Mouse (Mus musculus): ENCODE results near the gene Nhlh2. TPM values are rescaled to one million over a fixed set of nuclear protein-coding genes. Genes with fewer than 3 reads are reported as not detected.

The Nhlh2 gene
- polyA plus RNA-seq, 2 experiments from 2014 or later: not detected

GRCm38 (mm10) chr3:102025659-102026058 is 15.8 kb downstream of the Nhlh2 start:
- ATAC-seq: no peak

DNA sequence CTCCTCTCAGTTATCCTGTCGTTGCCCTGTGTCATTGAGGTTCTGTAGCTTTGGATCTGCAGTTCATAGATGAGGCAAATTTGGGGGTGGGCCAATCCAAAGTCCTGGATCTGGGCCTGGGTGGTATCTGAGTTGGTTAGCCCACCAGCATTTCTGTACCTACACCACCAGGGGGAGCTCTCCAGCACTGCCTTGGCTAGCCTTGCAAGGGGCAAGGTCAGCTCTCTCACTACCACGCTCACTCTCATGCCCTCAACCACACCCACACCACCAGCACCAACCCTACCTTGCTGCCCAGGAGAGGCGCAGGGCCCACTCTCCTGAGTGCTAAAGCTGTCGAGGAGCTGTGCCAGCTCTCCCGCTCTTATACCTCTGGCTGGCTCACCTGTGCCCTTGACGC is 18.0 kb downstream of the Nhlh2 start:
- no peak for ATAC-seq

DNA sequence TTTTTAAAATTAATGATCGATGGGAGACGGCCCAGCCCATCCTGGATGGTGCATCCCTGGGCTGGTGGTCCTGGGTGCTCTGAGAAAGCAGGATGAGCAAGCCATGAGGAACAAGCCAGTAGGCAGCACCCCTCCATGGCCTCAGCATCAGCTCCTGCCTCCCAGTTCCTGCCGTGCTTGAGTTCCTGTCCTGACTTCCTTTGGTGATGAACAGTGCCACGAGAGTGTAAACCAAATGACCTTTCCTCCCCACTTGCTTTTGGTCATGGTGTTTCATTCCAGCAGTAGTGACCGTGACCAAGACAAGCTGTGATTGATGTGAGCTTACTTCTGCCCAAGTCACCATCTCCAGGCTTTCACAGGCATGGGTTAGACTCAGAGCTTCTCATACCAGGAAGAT is 27.9 kb downstream of the Nhlh2 start:
- ATAC-seq: no peak

DNA sequence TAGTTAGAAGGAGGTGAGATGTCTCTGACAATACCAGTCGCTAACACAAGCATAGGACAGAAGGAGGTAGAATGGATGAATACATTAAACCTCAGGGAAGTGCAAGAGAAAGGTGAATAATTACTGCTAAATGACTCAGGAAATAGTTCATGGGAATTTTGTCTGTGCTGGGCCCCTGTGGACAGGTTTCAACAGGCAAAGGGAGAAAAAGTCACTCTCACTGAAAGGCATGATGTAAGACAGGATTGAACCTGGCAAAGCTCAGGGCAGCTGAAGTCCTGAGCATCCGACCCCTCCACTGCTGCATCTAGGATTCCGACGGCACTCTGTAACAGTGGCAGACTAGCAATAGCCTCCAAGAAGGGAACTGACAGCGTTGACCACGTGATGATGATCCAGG is 28.7 kb downstream of the Nhlh2 start:
- no peak for ATAC-seq

GRCm38 (mm10) chr3:102041632-102042031 is 31.8 kb downstream of the Nhlh2 start:
- ATAC-seq: no peak

- no peak for ATAC-seq
Observed at GRCm38 (mm10) chr3:102045071-102045470, 35.2 kb downstream of the Nhlh2 start.

- ATAC-seq: no peak
Observed at GRCm38 (mm10) chr3:102047532-102047931, 37.7 kb downstream of the Nhlh2 start.

GRCm38 (mm10) chr3:102049207-102050104 is 39.6 kb downstream of the Nhlh2 start:
- ATAC-seq: no peak

GRCm38 (mm10) chr3:102052036-102052435 is 42.2 kb downstream of the Nhlh2 start:
- ATAC-seq: no peak

DNA sequence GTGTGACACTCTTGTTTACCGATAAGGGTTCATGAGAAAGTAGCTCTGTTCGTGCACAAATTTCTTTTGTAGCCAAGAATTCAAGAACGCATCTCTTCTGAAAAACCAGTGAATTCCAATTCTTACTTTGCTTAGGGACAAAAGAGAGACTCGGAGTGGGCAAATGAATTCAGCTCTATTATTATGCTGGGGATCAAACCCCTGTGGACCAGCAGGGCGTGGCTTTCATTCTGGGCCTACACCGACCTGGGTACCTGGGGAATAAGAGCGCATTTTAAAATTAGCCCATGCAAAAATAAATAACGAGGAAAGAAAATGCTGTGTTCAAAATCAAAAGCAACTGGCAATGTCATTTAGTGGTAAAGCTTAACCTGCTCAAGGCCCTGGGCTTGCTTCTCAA is 43.4 kb downstream of the Nhlh2 start:
- ATAC-seq: no peak

DNA sequence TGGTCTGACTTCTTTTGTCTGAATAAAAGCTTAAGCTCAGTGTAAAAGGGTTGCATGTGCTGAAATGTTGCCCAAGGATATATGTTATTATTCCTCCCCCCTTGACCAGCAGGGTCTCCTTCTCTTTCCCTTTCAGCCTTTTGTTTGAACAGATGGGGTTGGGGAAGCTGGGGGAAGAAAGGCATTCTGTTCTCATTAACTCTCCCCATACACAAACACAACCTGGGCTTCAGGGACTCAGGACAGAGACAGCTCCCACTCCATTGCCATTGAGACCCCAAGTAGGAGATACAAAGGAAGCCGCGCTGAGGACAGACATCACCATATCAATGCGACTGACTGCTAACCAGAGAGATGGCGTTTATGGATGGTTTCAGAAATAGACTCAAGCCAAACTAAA is 46.0 kb downstream of the Nhlh2 start:
- no peak for ATAC-seq

DNA sequence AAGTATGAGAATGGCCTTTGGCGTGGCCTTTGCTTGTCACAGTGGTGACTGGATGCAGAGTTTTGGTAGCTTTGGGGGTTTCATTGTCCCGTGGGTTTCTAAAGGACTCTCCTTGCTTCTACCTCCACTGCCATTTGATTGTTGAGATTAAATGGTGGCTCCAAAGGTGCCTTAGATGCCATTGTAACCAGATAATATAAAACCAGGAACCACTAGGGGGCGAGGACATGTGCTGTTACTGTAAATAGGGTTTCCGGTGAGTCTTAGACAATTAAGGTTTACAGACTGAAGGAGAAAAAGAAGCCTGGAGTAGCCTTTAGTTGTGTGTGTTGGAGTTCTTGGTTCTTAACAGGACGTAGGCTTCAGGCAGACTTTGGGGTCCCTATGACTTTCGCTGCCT is 50.2 kb downstream of the Nhlh2 start:
- no peak for ATAC-seq

DNA sequence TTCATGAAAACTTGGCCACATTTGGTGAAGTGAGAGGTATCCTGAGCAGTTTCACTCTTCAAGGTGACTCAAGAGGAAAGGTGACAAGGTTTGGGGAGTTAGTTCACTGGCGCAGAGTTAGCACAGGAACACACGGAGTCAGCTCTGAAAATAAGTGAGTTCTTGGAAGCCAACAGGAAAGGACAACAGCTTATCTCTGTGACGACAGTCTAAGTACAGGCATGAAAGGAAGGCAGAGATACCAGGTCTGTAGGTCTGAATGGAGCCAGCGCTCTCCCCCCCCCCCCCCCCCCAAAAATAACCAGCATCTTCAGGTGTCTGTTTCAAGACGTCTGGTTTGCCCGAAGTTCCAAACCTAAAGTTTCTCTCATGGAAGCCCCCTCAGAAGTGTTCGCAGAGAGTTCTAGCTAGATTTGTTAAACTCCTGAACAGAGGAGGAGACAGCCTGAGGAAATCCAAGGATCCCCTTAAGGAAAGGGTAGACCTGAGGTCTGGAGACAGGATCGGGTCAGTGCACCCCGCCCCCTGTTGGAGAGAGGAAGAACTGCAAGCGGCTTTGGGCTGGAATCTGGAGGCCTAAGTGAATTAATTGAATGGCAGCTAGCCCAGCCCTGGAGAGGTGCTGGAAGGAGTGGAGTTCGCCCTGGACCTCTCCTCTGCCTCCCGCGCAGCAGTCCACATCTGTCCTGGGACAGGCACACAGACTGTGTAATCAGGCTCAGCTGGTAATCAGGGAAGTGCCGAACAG is 52.2 kb downstream of the Nhlh2 start:
- ATAC-seq: no peak

DNA sequence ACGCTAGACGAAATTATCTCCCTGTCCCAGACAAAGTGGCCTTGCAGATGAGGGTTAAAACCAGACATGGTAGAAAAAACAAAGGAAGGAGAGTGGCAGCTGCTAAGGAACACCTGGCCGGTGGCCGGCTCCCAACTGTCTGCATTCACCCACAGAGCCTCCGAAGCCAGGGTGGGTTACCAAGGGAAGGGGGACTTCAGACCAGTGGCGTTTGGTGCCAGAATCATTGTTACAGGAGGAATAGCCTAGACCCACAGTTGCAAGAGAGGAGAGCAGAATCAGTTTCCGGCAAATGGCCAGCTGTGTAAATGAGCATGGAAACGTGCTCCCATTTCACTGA is 52.8 kb downstream of the Nhlh2 start:
- ATAC-seq: no peak

DNA sequence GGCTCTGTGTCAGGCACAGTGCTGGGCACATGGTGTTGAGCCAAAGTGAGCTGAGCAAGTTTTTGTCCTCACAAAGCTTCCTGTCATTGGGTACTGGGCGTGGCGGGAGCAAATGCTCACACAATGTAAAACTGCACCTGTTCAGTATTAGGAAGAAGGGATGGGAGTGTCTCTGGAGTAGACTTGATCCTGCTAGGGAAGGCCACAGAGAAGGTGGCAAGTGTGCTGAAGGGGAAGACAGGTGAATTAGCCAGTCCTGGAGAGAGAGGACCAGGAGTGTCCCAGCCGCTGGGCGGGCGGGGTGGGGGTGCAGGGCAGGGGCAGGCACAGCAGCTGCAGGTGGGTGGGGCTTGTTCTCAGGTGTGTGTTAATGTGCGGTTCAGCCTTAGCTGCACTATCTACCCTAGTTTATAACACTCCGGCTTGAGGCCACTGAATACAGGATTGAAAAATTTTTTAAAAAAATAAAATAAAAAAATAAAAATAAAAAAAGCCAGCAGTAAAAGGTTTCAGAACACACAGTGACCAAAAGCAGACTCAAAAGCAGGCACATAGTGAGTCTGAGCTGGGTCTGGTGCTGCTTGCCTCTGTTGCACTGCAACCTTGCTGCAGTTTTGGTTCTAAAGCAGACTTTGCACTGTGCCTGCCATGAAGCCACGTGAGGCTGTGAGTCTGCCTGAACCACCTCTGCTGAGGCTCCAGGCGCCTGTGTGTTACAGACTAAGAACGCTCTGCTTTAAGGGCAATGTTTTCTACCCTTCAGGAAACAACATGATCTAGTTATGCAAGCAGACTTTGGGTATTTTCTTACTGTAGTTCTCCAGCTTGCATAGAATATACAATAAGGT is 53.6 kb downstream of the Nhlh2 start:
- ATAC-seq: no peak

DNA sequence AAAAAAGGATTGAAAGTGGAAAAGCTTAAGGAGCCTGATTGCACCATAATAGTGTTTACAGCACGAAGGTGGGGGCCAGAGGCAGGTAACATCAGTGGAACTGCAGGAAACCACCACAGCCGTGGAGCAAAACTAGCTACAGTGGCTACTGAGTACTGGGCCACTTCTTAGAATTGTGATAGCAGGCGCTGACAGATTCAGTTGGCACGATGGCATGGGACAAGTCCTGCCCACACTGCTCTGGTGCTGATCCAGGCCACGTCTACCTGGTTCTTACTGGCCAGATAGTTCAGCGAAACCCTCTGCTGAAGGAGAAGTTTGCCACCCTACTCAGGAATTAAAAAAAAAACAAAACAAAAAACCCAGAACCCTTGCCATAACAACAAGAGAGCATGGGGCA is 54.7 kb downstream of the Nhlh2 start:
- ATAC-seq: no peak

Other genes with a start within 250 kb of the Nhlh2 start
- not detected for gene Mab21l3, start 161.1 kb upstream of the Nhlh2 start, polyA plus RNA-seq (2017; shearing (Covaris generic))
- gene Slc22a15, start 85.6 kb upstream of the Nhlh2 start, polyA plus RNA-seq (2017; shearing (Covaris generic)): 10 to 100 TPM in 1 of 2 experiments, 1 to 10 TPM in 1; 7.5 to 21.7 TPM
- not detected for gene Casq2, start 76.3 kb downstream of the Nhlh2 start, polyA plus RNA-seq (2017; shearing (Covaris generic))
- gene Vangl1, start 194.6 kb downstream of the Nhlh2 start, polyA plus RNA-seq (2017; shearing (Covaris generic)): not detected